Mouse (Mus musculus): ENCODE data around the gene Lgals2. TPM values are rescaled to one million over a fixed set of nuclear protein-coding genes. Genes with fewer than 3 reads are reported as not detected.
"Not testable (repeated sequence)": the region's sequence is repeated elsewhere in the genome, so short reads cannot be mapped to it uniquely, and the experiment has no call there.

The Lgals2 gene
- polyA plus RNA-seq, 1 experiment from 2014 or later = 3.4 TPM

DNA sequence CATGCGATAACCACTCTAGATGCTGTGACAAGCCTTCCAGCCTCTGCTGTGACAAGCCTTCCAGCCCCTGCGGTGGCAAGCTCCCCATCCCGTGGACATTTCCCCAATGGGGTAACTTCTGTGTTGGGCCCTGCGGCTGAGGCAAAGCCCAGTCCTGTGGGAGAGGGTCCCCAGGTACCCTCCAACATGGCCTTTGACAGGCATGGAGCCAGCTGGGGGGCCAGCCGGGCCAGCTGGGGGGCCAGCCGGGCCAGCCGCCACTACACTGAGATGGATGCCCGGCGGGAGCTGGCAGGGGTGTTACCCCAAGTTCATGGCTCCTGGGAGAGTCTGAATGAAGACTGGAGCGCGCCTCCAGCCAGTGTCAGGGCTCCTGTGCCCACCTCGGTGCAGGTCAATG, 5.8 kb downstream of the Lgals2 start:
- ATAC-seq (no peak), DNase-seq (no peak)
- no peak overlapping the region for H3K4me2 ChIP-seq (ENCODE audit: low read depth, low read length)
- H3K9ac ChIP-seq (replicated peaks) = no peak overlapping the region
- 79% methylated on average over 12 of the region's 12 CpGs for whole genome bisulfite sequencing (ENCODE audit: insufficient replicate concordance)
- H3K36me3 ChIP-seq (replicated peaks; ENCODE audit: insufficient read depth, low read length) = peaks cover 16% of the 10 kb centered on the region
- H3K27me3 ChIP-seq (ENCODE audit: insufficient read depth, low read length) = peaks cover 4% of the 10 kb centered on the region; the same call in 1 of the 2 replicates
- peaks cover 32% of the 10 kb centered on the region for H3K4me1 ChIP-seq (ENCODE audit: insufficient read depth)
- H3K9me3 ChIP-seq (ENCODE audit: low read length) = no peaks in the 10 kb centered on the region
- TF ChIP-seq CTCF (IDR thresholded peaks at IDR 0.05; ENCODE audit: low read depth) (no peak), EP300 (IDR thresholded peaks at IDR 0.05; ENCODE audit: low read depth) (no peak)
- H3K27ac ChIP-seq (ENCODE audit: low read depth) = no peak overlapping the region
- H3K4me3 ChIP-seq (ENCODE audit: low read depth, low read length) = no peak overlapping the region

DNA sequence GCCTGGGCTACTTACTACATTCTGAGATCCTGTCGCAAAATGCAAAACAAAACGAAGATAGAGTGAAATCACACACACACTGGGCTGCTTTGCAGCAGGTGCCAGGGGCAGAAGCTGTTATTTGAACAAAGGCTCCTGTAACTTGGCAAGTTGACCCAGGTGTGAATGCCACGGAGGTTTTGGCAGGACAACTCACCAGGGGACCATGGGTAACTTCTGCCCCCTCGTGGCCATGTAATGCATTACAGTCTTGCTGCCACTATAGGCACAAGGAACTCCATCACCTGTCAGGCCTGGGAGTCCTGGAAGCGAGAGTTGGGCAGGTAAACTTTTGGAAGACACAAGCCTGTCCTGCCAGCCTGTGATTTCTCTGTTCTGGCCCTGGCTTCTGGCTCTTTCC, 6.9 kb downstream of the Lgals2 start:
- Histone ChIP-seq H3K4me1 (ENCODE audit: insufficient read depth) (peaks cover 32% of the 10 kb centered on the region), H3K27me3 (ENCODE audit: insufficient read depth, low read length) (peaks cover 10% of the 10 kb centered on the region), H3K36me3 (replicated peaks; ENCODE audit: insufficient read depth, low read length) (peaks cover 16% of the 10 kb centered on the region), H3K27ac (ENCODE audit: low read depth) (no peak overlapping the region), H3K4me3 (ENCODE audit: low read depth, low read length) (no peak overlapping the region), H3K9ac (replicated peaks) (no peak overlapping the region), H3K4me2 (ENCODE audit: low read depth, low read length) (no peak overlapping the region), H3K9me3 (ENCODE audit: low read length) (no peaks in the 10 kb centered on the region)
- WGBS (ENCODE audit: insufficient replicate concordance) = 24% methylated on average over 5 of the region's 5 CpGs
- TF ChIP-seq CTCF (IDR thresholded peaks at IDR 0.05; ENCODE audit: low read depth) (peak; percentile 95), EP300 (IDR thresholded peaks at IDR 0.05; ENCODE audit: low read depth) (no peak)
- peak; percentile 18; the same call in 1 of the 2 replicates for ATAC-seq
- peak; percentile 90 for DNase-seq

- peaks cover 32% of the 10 kb centered on the region for H3K4me1 ChIP-seq (ENCODE audit: insufficient read depth)
- H3K27ac ChIP-seq (ENCODE audit: low read depth) = not testable (repeated sequence)
Measured at GRCm38 (mm10) chr15:78846805-78847204, 8.5 kb downstream of the Lgals2 start.

DNA sequence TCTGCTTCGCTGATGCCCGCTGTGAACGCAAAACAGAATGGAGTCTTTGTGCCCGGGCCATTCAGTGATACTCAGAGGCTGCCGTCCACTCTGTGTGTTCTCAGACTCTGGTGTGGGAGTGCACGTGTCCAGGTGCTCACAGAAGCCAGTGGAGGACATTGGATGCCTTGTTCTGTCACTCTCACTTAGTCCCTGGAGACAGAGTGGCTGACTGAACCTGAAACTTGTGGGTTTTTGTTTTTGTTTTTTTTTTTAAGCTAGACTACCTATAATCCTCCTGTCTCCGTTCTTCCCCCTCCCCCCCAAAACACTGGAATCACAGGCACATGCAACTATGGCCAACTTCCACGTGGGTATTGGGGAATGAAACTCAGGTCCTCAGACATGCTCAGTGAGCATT, 9.0 kb downstream of the Lgals2 start:
- H3K9me3 ChIP-seq (ENCODE audit: low read length) = no peaks in the 10 kb centered on the region
- ATAC-seq = no peak
- peaks cover 16% of the 10 kb centered on the region for H3K36me3 ChIP-seq (replicated peaks; ENCODE audit: insufficient read depth, low read length)
- DNase-seq = no peak
- H3K27ac ChIP-seq (ENCODE audit: low read depth) = no peak overlapping the region
- H3K9ac ChIP-seq (replicated peaks) = no peak overlapping the region
- no peak overlapping the region for H3K4me3 ChIP-seq (ENCODE audit: low read depth, low read length)
- H3K4me1 ChIP-seq (ENCODE audit: insufficient read depth) = peaks cover 28% of the 10 kb centered on the region
- WGBS (ENCODE audit: insufficient replicate concordance) = 61% methylated on average over 8 of the region's 8 CpGs
- peaks cover 18% of the 10 kb centered on the region for H3K27me3 ChIP-seq (ENCODE audit: insufficient read depth, low read length)
- TF ChIP-seq CTCF (IDR thresholded peaks at IDR 0.05; ENCODE audit: low read depth) (no peak), EP300 (IDR thresholded peaks at IDR 0.05; ENCODE audit: low read depth) (no peak)
- H3K4me2 ChIP-seq (ENCODE audit: low read depth, low read length) = peak overlapping the region; percentile 75; the same call in 1 of the 2 replicates

More at GRCm38 (mm10) chr15:78846805-78847204, 8.5 kb downstream of the Lgals2 start:
- not testable (repeated sequence) for ATAC-seq; DNase-seq; H3K4me2 ChIP-seq (ENCODE audit: low read depth, low read length); H3K4me3 ChIP-seq (ENCODE audit: low read depth, low read length); H3K9ac ChIP-seq (replicated peaks); H3K9me3 ChIP-seq (ENCODE audit: low read length)
- 64% methylated on average over 6 of the region's 7 CpGs for WGBS (ENCODE audit: insufficient replicate concordance)
- Histone ChIP-seq H3K36me3 (replicated peaks; ENCODE audit: insufficient read depth, low read length) (peaks cover 16% of the 10 kb centered on the region), H3K27me3 (ENCODE audit: insufficient read depth, low read length) (peaks cover 18% of the 10 kb centered on the region)

- no peak for ATAC-seq
Measured at GRCm38 (mm10) chr15:78845867-78846266, 9.5 kb downstream of the Lgals2 start.

GRCm38 (mm10) chr15:78845321-78845720, 10.0 kb downstream of the Lgals2 start:
- peak overlapping the region; percentile 75 for H3K4me2 ChIP-seq (ENCODE audit: low read depth, low read length)
- no peaks in the 10 kb centered on the region for H3K9me3 ChIP-seq (ENCODE audit: low read length)
- H3K27ac ChIP-seq (ENCODE audit: low read depth) = peak overlapping the region; percentile 55
- H3K9ac ChIP-seq (replicated peaks) = peak overlapping the region; percentile 51
- peaks cover 16% of the 10 kb centered on the region for H3K36me3 ChIP-seq (replicated peaks; ENCODE audit: insufficient read depth, low read length)
- H3K4me3 ChIP-seq (ENCODE audit: low read depth, low read length) = no peak overlapping the region
- WGBS (ENCODE audit: insufficient replicate concordance) = 58% methylated on average over 11 of the region's 11 CpGs
- ATAC-seq (no peak), DNase-seq (no peak)
- peaks cover 23% of the 10 kb centered on the region for H3K4me1 ChIP-seq (ENCODE audit: insufficient read depth)
- peaks cover 18% of the 10 kb centered on the region for H3K27me3 ChIP-seq (ENCODE audit: insufficient read depth, low read length)
- no peak for TF ChIP-seq CTCF (IDR thresholded peaks at IDR 0.05; ENCODE audit: low read depth)
- no peak for TF ChIP-seq EP300 (IDR thresholded peaks at IDR 0.05; ENCODE audit: low read depth)

More at GRCm38 (mm10) chr15:78845867-78846266, 9.5 kb downstream of the Lgals2 start:
- DNase-seq = no peak
- Histone ChIP-seq H3K4me3 (ENCODE audit: low read depth, low read length) (no peak overlapping the region), H3K36me3 (replicated peaks; ENCODE audit: insufficient read depth, low read length) (peaks cover 16% of the 10 kb centered on the region), H3K4me1 (ENCODE audit: insufficient read depth) (peaks cover 28% of the 10 kb centered on the region), H3K27me3 (ENCODE audit: insufficient read depth, low read length) (peaks cover 18% of the 10 kb centered on the region), H3K9me3 (ENCODE audit: low read length) (no peaks in the 10 kb centered on the region), H3K4me2 (ENCODE audit: low read depth, low read length) (peak overlapping the region; percentile 75), H3K27ac (ENCODE audit: low read depth) (peak overlapping the region; percentile 55; the same call in 1 of the 2 replicates), H3K9ac (replicated peaks) (peak overlapping the region; percentile 51)
- no peak for TF ChIP-seq EP300 (IDR thresholded peaks at IDR 0.05; ENCODE audit: low read depth)
- no peak for TF ChIP-seq CTCF (IDR thresholded peaks at IDR 0.05; ENCODE audit: low read depth)
- WGBS (ENCODE audit: insufficient replicate concordance) = 50% methylated on average over 8 of the region's 8 CpGs
